Comparison of ENCODE assay signal across 8 mouse cellular contexts in genomic region chr1:86358906-86359797, GRCm38 (mm10). TPM values are rescaled to one million over a fixed set of nuclear protein-coding genes. Genes with fewer than 3 reads are reported as not detected.
A peak's percentile ranks its signal among the peaks of the same experiment; 100 is the strongest.
DNase-seq lines count a peak whose midpoint lies in the region; ATAC-seq lines count a peak whose summit lies in the region.

Gene Ncl (minus strand): TSS chr1:86359400.

- H3K9me3 ChIP-seq in forebrain, embryonic 14.5 days (replicated peaks; ENCODE audit: control insufficient read depth, low read length), result no peaks in the 10 kb centered on the region
- no peaks in the 10 kb centered on the region for H3K9me3 ChIP-seq in neural tube, embryonic 15.5 days (replicated peaks)

- DNase-seq in ES-CJ7 (ENCODE audit: low read depth, low spot score), result peak; percentile 100
- peak; percentile 98 for DNase-seq in cerebellum, adult 11 months
- DNase-seq in forebrain, embryonic 14.5 days (ENCODE audit: low spot score), result peak; percentile 99
- peak; percentile 97 for DNase-seq in heart, postnatal 14 days
- peak; percentile 98 for DNase-seq in layer of hippocampus, adult 11-12 months (ENCODE audit: low spot score)
- peak; percentile 98 to 99 for DNase-seq in lung, adult 18-20 months
- DNase-seq in testis, postnatal 14 days (ENCODE audit: low spot score), result peak; percentile 99

- ATAC-seq in forebrain, embryonic 14.5 days, result peak; percentile 99
- ATAC-seq in neural tube, embryonic 15.5 days (ENCODE audit: low FRiP score), result peak; percentile 98

- H3K4me1 ChIP-seq in forebrain, embryonic 14.5 days (ENCODE audit: control insufficient read depth, insufficient read depth, low read length), result peaks cover 13% of the 10 kb centered on the region
- peaks cover 34% of the 10 kb centered on the region for H3K4me1 ChIP-seq in neural tube, embryonic 15.5 days

- H3K36me3 ChIP-seq in forebrain, embryonic 14.5 days (ENCODE audit: control insufficient read depth, insufficient read depth, low read length), result peaks cover 34% of the 10 kb centered on the region
- H3K36me3 ChIP-seq in neural tube, embryonic 15.5 days, result peaks cover 30% of the 10 kb centered on the region

- peak within 1 kb of the TSS; percentile 87 for H3K4me2 ChIP-seq in forebrain, embryonic 14.5 days (ENCODE audit: low read length)
- peak within 1 kb of the TSS; percentile 89 for H3K4me2 ChIP-seq in neural tube, embryonic 15.5 days

- H3K27me3 ChIP-seq in forebrain, embryonic 14.5 days (replicated peaks; ENCODE audit: control insufficient read depth, insufficient read depth, low read length), result no peaks in the 10 kb centered on the region
- H3K27me3 ChIP-seq in neural tube, embryonic 15.5 days (replicated peaks), result no peaks in the 10 kb centered on the region

- intact Hi-C loops in heart, postnatal 14 days (cut with DNase I), result no loop called here

- peak within 1 kb of the TSS; percentile 88 for H3K9ac ChIP-seq in forebrain, embryonic 14.5 days (ENCODE audit: low read length)
- peak within 1 kb of the TSS; percentile 95 for H3K9ac ChIP-seq in neural tube, embryonic 15.5 days (replicated peaks)

- peak within 1 kb of the TSS; percentile 90 for H3K4me3 ChIP-seq in forebrain, embryonic 14.5 days (ENCODE audit: low read depth, low read length)
- H3K4me3 ChIP-seq in neural tube, embryonic 15.5 days (replicated peaks), result peak within 1 kb of the TSS; percentile 94

- under 1% methylated on average over 102 of the region's 102 CpGs for WGBS in forebrain, embryonic 14.5 days
- WGBS in neural tube, embryonic 15.5 days, result under 1% methylated on average over 97 of the region's 102 CpGs

- peak within 1 kb of the TSS; percentile 96 for H3K27ac ChIP-seq in forebrain, embryonic 14.5 days (ENCODE audit: low read depth, low read length)
- peak within 1 kb of the TSS; percentile 99 for H3K27ac ChIP-seq in neural tube, embryonic 15.5 days (replicated peaks)

RNA-seq across cellular contexts. Expression of gene Ncl, which starts in this region (rescaled TPM):
- polyA plus RNA-seq in forebrain, embryonic 14.5 days (2014; fragmentation: Nextera tagmentation; extraction: Ambion mirVana), result 122 and 124 TPM in 2 replicates
- 100 to 1,000 TPM; 122 to 125 TPM for total RNA-seq in heart, postnatal 14 days (2021)
- polyA plus RNA-seq in neural tube, embryonic 15.5 days (2015; fragmentation: Nextera tagmentation; extraction: Ambion mirVana), result 189 and 296 TPM in 2 replicates

Comparison
In these comparisons a context has a peak if more than half of its experiments do, and no peak if none do; other contexts are left out.
1. Peak in every context shown above with its lines: DNase-seq, ATAC-seq, H3K4me3 ChIP-seq and H3K27ac ChIP-seq.